15 mouse cellular contexts compared by ENCODE assay signal in genomic region chr1:59488481-59488880, GRCm38 (mm10). TPM values are rescaled to one million over a fixed set of nuclear protein-coding genes. Genes with fewer than 3 reads are reported as not detected.
DNase-seq lines count a peak whose midpoint lies in the region; ATAC-seq and TF ChIP-seq lines count a peak whose summit lies in the region.
"Had no signal": no experiment of that assay in that cellular context is flagged by ENCODE, and none has a peak within 500 bp of the region (broad histone marks: within the 10 kb centered on the region; RNA-seq: fewer than 3 reads in every experiment).

No protein-coding gene starts in this region.

- no peak for DNase-seq in hindbrain, postnatal 0 days (ENCODE audit: low spot score)
- no peak for DNase-seq in lung, postnatal 10 days
- no peak for DNase-seq in spleen, postnatal 4 days (ENCODE audit: low spot score in 2 of 2)
- DNase-seq: adrenal gland, postnatal 14 days; embryo, embryonic 11 days; gastrocnemius, postnatal 14 days; heart, postnatal 14 days; kidney, postnatal 10 days had no signal

- peak overlapping the region; percentile 43; the same call in 1 of the 2 replicates for H3K4me2 ChIP-seq in hindbrain, embryonic 13.5 days
- no peak overlapping the region for H3K4me2 ChIP-seq in hindbrain, postnatal 0 days (ENCODE audit: low read depth, low read length)
- H3K4me2 ChIP-seq in lung, embryonic 16.5 days (ENCODE audit: low read depth, low read length) = peak overlapping the region; percentile 23; the same call in 1 of the 2 replicates
- H3K4me2 ChIP-seq in neural tube, embryonic 15.5 days = peak overlapping the region; percentile 45; the same call in 1 of the 2 replicates

- H3K4me3 ChIP-seq in hindbrain, embryonic 13.5 days = no peak overlapping the region
- H3K4me3 ChIP-seq in hindbrain, postnatal 0 days (ENCODE audit: low read length) = no peak overlapping the region
- no peak overlapping the region for H3K4me3 ChIP-seq in lung, embryonic 16.5 days (ENCODE audit: low read length)
- no peak overlapping the region for H3K4me3 ChIP-seq in brown adipose tissue, adult 24 weeks (ENCODE audit: insufficient read depth, low read depth, low read length)
- no peak overlapping the region for H3K4me3 ChIP-seq in neural tube, embryonic 15.5 days (replicated peaks)
- H3K4me3 ChIP-seq: forebrain, embryonic 13.5 days had no signal

- no peak overlapping the region for H3K27ac ChIP-seq in hindbrain, embryonic 13.5 days
- H3K27ac ChIP-seq in hindbrain, postnatal 0 days = no peak overlapping the region
- H3K27ac ChIP-seq in lung, embryonic 16.5 days (ENCODE audit: low read length) = peak overlapping the region; percentile 82
- peak overlapping the region; percentile 81 for H3K27ac ChIP-seq in brown adipose tissue, adult 24 weeks (replicated peaks; ENCODE audit: low read depth, low read length)
- no peak overlapping the region for H3K27ac ChIP-seq in neural tube, embryonic 15.5 days (replicated peaks)
- H3K27ac ChIP-seq: forebrain, embryonic 13.5 days had no signal

- H3K36me3 ChIP-seq in hindbrain, embryonic 13.5 days = no peaks in the 10 kb centered on the region
- no peaks in the 10 kb centered on the region for H3K36me3 ChIP-seq in hindbrain, postnatal 0 days (ENCODE audit: insufficient read depth, low read length)
- H3K36me3 ChIP-seq in lung, embryonic 16.5 days (ENCODE audit: control insufficient read depth, insufficient read depth, low read length) = no peaks in the 10 kb centered on the region
- no peaks in the 10 kb centered on the region for H3K36me3 ChIP-seq in neural tube, embryonic 15.5 days

- H3K9ac ChIP-seq in hindbrain, embryonic 13.5 days = no peak overlapping the region
- no peak overlapping the region for H3K9ac ChIP-seq in hindbrain, postnatal 0 days (replicated peaks; ENCODE audit: low read length)
- H3K9ac ChIP-seq in lung, embryonic 16.5 days (ENCODE audit: low read length) = no peak overlapping the region
- no peak overlapping the region for H3K9ac ChIP-seq in neural tube, embryonic 15.5 days (replicated peaks)

- 56% methylated on average over 4 of the region's 4 CpGs for WGBS in hindbrain, embryonic 13.5 days
- WGBS in hindbrain, postnatal 0 days = 51% methylated on average over 4 of the region's 4 CpGs
- 10% methylated on average over 4 of the region's 4 CpGs for WGBS in lung, embryonic 16.5 days
- 48% methylated on average over 4 of the region's 4 CpGs for WGBS in neural tube, embryonic 15.5 days

- no peak for TF ChIP-seq CTCF in hindbrain, postnatal 0 days (IDR thresholded peaks at IDR 0.05; ENCODE audit: low read depth)

- ATAC-seq in hindbrain, embryonic 13.5 days (ENCODE audit: low FRiP score) = no peak
- no peak for ATAC-seq in hindbrain, postnatal 0 days
- no peak for ATAC-seq in lung, embryonic 16.5 days (ENCODE audit: low read depth)
- ATAC-seq in neural tube, embryonic 15.5 days (ENCODE audit: low FRiP score) = no peak
- ATAC-seq: CD4-positive, CD25-positive, alpha-beta regulatory T cell, adult 4 months; forebrain, embryonic 13.5 days had no signal

- peaks cover 46% of the 10 kb centered on the region for H3K4me1 ChIP-seq in hindbrain, embryonic 13.5 days (replicated peaks)
- no peaks in the 10 kb centered on the region; the same call in 1 of the 2 replicates for H3K4me1 ChIP-seq in hindbrain, postnatal 0 days (ENCODE audit: insufficient read depth, low read length)
- H3K4me1 ChIP-seq in lung, embryonic 16.5 days (replicated peaks; ENCODE audit: control insufficient read depth, insufficient read depth, low read length) = peaks cover 49% of the 10 kb centered on the region
- peaks cover 12% of the 10 kb centered on the region for H3K4me1 ChIP-seq in brown adipose tissue, adult 24 weeks (ENCODE audit: control insufficient read depth, insufficient read depth, insufficient read length, low read length)
- peaks cover 35% of the 10 kb centered on the region for H3K4me1 ChIP-seq in neural tube, embryonic 15.5 days

- no peaks in the 10 kb centered on the region for H3K9me3 ChIP-seq in hindbrain, embryonic 13.5 days
- no peaks in the 10 kb centered on the region for H3K9me3 ChIP-seq in hindbrain, postnatal 0 days (ENCODE audit: low read length)
- H3K9me3 ChIP-seq in lung, embryonic 16.5 days (ENCODE audit: control insufficient read depth, low read length) = no peaks in the 10 kb centered on the region
- H3K9me3 ChIP-seq in neural tube, embryonic 15.5 days (replicated peaks) = no peaks in the 10 kb centered on the region
- H3K9me3 ChIP-seq: forebrain, embryonic 13.5 days had no signal

- peaks cover 13% of the 10 kb centered on the region for H3K27me3 ChIP-seq in hindbrain, embryonic 13.5 days
- H3K27me3 ChIP-seq in hindbrain, postnatal 0 days (ENCODE audit: insufficient read depth, low read length) = no peaks in the 10 kb centered on the region
- H3K27me3 ChIP-seq in lung, embryonic 16.5 days (ENCODE audit: control insufficient read depth, insufficient read depth, low read depth, low read length) = no peaks in the 10 kb centered on the region
- H3K27me3 ChIP-seq in neural tube, embryonic 15.5 days (replicated peaks) = no peaks in the 10 kb centered on the region; the same call in 1 of the 2 replicates

RNA-seq across cellular contexts. Expression of gene Fzd7, which starts 6.3 kb away (rescaled TPM):
- 3.3 and 3.6 TPM in 2 replicates for polyA plus RNA-seq in hindbrain, embryonic 13.5 days (2015; fragmentation: Nextera tagmentation; extraction: Ambion mirVana)
- total RNA-seq in hindbrain, postnatal 0 days (2014; rRNA removed) = 17.2 and 19.9 TPM in 2 replicates
- polyA plus RNA-seq in hindbrain, postnatal 0 days (2015; fragmentation: Nextera tagmentation; extraction: Ambion mirVana) = 1.4 and 1.8 TPM in 2 replicates
- 12.4 and 12.9 TPM in 2 replicates for polyA plus RNA-seq in lung, embryonic 16.5 days (2015; fragmentation: Nextera tagmentation; extraction: Ambion mirVana)
- 6.4 and 6.6 TPM in 2 replicates for polyA plus RNA-seq in brown adipose tissue, adult 24 weeks (2012; ENCODE audit: insufficient read depth, insufficient read length, missing spikeins)
- 3.5 and 4.5 TPM in 2 replicates for polyA plus RNA-seq in neural tube, embryonic 15.5 days (2015; fragmentation: Nextera tagmentation; extraction: Ambion mirVana)
- polyA plus RNA-seq: CD4-positive, CD25-positive, alpha-beta regulatory T cell, adult 4 months had no signal

RNA-seq across cellular contexts. Expression of gene Gm973, which starts 27.6 kb away (rescaled TPM):
- 7.9 and 8.6 TPM in 2 replicates for polyA plus RNA-seq in hindbrain, embryonic 13.5 days (2015; fragmentation: Nextera tagmentation; extraction: Ambion mirVana)
- total RNA-seq in hindbrain, postnatal 0 days (2014; rRNA removed) = 9.7 and 12.5 TPM in 2 replicates
- polyA plus RNA-seq in hindbrain, postnatal 0 days (2015; fragmentation: Nextera tagmentation; extraction: Ambion mirVana) = 11.9 and 13.9 TPM in 2 replicates
- polyA plus RNA-seq in lung, embryonic 16.5 days (2015; fragmentation: Nextera tagmentation; extraction: Ambion mirVana) = 2.0 and 2.3 TPM in 2 replicates
- 1.3 and 1.9 TPM in 2 replicates for polyA plus RNA-seq in brown adipose tissue, adult 24 weeks (2012; ENCODE audit: insufficient read depth, insufficient read length, missing spikeins)
- 9.6 and 10.0 TPM in 2 replicates for polyA plus RNA-seq in neural tube, embryonic 15.5 days (2015; fragmentation: Nextera tagmentation; extraction: Ambion mirVana)
- polyA plus RNA-seq: spleen, adult 2 months had no signal

Comparison
In these comparisons a context has a peak if more than half of its experiments do, and no peak if none do; other contexts are left out.
1. H3K27ac ChIP-seq: peak in lung, embryonic 16.5 days (single experiment) and brown adipose tissue, adult 24 weeks (single experiment); none in hindbrain, embryonic 13.5 days (single experiment), hindbrain, postnatal 0 days (single experiment) and neural tube, embryonic 15.5 days (single experiment).